Mouse (Mus musculus) hindbrain, embryonic 12.5 days (tissue): ENCODE data around the gene Atg9a. TPM values are rescaled to one million over a fixed set of nuclear protein-coding genes. Genes with fewer than 3 reads are reported as not detected.

Source experiments
- microRNA-seq: library from miRNA; unstranded; fragments of <30 nt; microRNA quantifications from one replicate; pipeline ENCODE4, GENCODE M21; 2017
- polyA plus RNA-seq: library from polyadenylated mRNA; unstranded; fragments of >200 nt; fragmentation: Nextera tagmentation; extraction: Ambion mirVana; gene quantifications from 2 replicates; pipeline ENCODE4 v1.2.1, GENCODE M21; 2016

The Atg9a gene
- polyA plus RNA-seq, 1 experiment from 2014 or later, result 38.4 TPM

Small RNAs within 50 kb of the gene (microRNA-seq; reads per million reads assigned to microRNA genes)
- gene Gm27943, result not detected

Other genes with a start within 250 kb of the Atg9a start
- 0.14 and 0.83 TPM in 2 replicates for gene Ihh, start 240.5 kb downstream of the Atg9a start, polyA plus RNA-seq
- 10.5 and 12.8 TPM in 2 replicates for gene Nhej1, start 67.0 kb downstream of the Atg9a start, polyA plus RNA-seq
- 0.10 TPM in 1 of 2 replicates, not detected in the other for gene Slc23a3, start 58.3 kb downstream of the Atg9a start, polyA plus RNA-seq
- gene Cnppd1, start 49.5 kb downstream of the Atg9a start, polyA plus RNA-seq, result 66.4 and 67.0 TPM in 2 replicates
- gene Retreg2, start 49.4 kb downstream of the Atg9a start, polyA plus RNA-seq, result 81.6 and 83.1 TPM in 2 replicates
- gene Zfand2b, start 23.6 kb downstream of the Atg9a start, polyA plus RNA-seq, result 37.6 and 38.8 TPM in 2 replicates
- gene Abcb6, start 11.8 kb downstream of the Atg9a start, polyA plus RNA-seq, result 37.9 and 41.3 TPM in 2 replicates
- 24.1 and 25.6 TPM in 2 replicates for gene Ankzf1, start within 50 bp of the Atg9a start, polyA plus RNA-seq
- gene Glb1l, start 18.6 kb upstream of the Atg9a start, polyA plus RNA-seq, result 21.2 and 26.3 TPM in 2 replicates
- 125 and 130 TPM in 2 replicates for gene Stk16, start 18.6 kb upstream of the Atg9a start, polyA plus RNA-seq
- gene Tuba4a, start 27.7 kb upstream of the Atg9a start, polyA plus RNA-seq, result 10.3 and 11.1 TPM in 2 replicates
- not detected in 2 replicates for gene A630095N17Rik, start 39.9 kb upstream of the Atg9a start, polyA plus RNA-seq
- 54.6 and 55.2 TPM in 2 replicates for gene Dnajb2, start 44.2 kb upstream of the Atg9a start, polyA plus RNA-seq
- gene Ptprn, start 72.3 kb upstream of the Atg9a start, polyA plus RNA-seq, result 11.7 and 12.6 TPM in 2 replicates
- gene Resp18, start 86.2 kb upstream of the Atg9a start, polyA plus RNA-seq, result 50.0 and 56.8 TPM in 2 replicates
- gene Dnpep, start 125.8 kb upstream of the Atg9a start, polyA plus RNA-seq, result 173 and 175 TPM in 2 replicates
- 2.3 and 10.5 TPM in 2 replicates for gene Des, start 168.1 kb upstream of the Atg9a start, polyA plus RNA-seq
- 19.1 and 19.7 TPM in 2 replicates for gene Speg, start 183.1 kb upstream of the Atg9a start, polyA plus RNA-seq
- gene Gmppa, start 243.7 kb upstream of the Atg9a start, polyA plus RNA-seq, result 73.1 and 74.1 TPM in 2 replicates